Comparison of ENCODE assay signal across 8 mouse cellular contexts in genomic region chr6:140193084-140193939, GRCm38 (mm10).
DNase-seq lines count a peak whose midpoint lies in the region; ATAC-seq lines count a peak whose summit lies in the region.

No protein-coding gene starts in this region.

- H3K27ac ChIP-seq in neural tube, embryonic 11.5 days (ENCODE audit: low read depth, low read length): no peak overlapping the region
- 0 out of 2 replicates have a peak overlapping the region, but pooled peaks have one; percentile 29 for H3K27ac ChIP-seq in embryonic facial prominence, embryonic 15.5 days (replicated peaks)

- 32% methylated on average over 9 of the region's 9 CpGs for WGBS in neural tube, embryonic 11.5 days
- 28% methylated on average over 9 of the region's 9 CpGs for WGBS in embryonic facial prominence, embryonic 15.5 days

- H3K4me1 ChIP-seq in neural tube, embryonic 11.5 days (ENCODE audit: control insufficient read depth, insufficient read depth, low read length): no peaks in the 10 kb centered on the region
- peaks cover 19% of the 10 kb centered on the region; the same call in 1 of the 2 replicates for H3K4me1 ChIP-seq in embryonic facial prominence, embryonic 15.5 days

- no peaks in the 10 kb centered on the region for H3K27me3 ChIP-seq in neural tube, embryonic 11.5 days (ENCODE audit: control insufficient read depth, insufficient read depth, low read length)
- H3K27me3 ChIP-seq in embryonic facial prominence, embryonic 15.5 days: no peaks in the 10 kb centered on the region

- H3K9ac ChIP-seq in neural tube, embryonic 11.5 days (ENCODE audit: low read length): no peak overlapping the region
- no peak overlapping the region for H3K9ac ChIP-seq in embryonic facial prominence, embryonic 15.5 days

- no peak overlapping the region for H3K4me3 ChIP-seq in neural tube, embryonic 11.5 days (ENCODE audit: low read depth, low read length)
- no peak overlapping the region for H3K4me3 ChIP-seq in embryonic facial prominence, embryonic 15.5 days (replicated peaks)

- intact Hi-C loops in heart, postnatal 10 days (cut with DNase I): no loop called here
- intact Hi-C loops in left cerebral cortex, postnatal 25 days (cut with DNase I): no loop called here

- H3K36me3 ChIP-seq in neural tube, embryonic 11.5 days (ENCODE audit: control insufficient read depth, insufficient read depth, low read length): no peaks in the 10 kb centered on the region
- no peaks in the 10 kb centered on the region for H3K36me3 ChIP-seq in embryonic facial prominence, embryonic 15.5 days

- DNase-seq in neural tube, embryonic 11.5 days (ENCODE audit: low spot score): peak; percentile 25
- no peak for DNase-seq in neural tube, embryonic 10.5 days (ENCODE audit: extremely low spot score, low spot score)
- peak; percentile 74 to 76 for DNase-seq in heart, postnatal 10 days
- DNase-seq in left cerebral cortex, postnatal 25 days (ENCODE audit: low spot score in 2 of 2): peak; percentile 17 to 51
- DNase-seq in right cerebral cortex, postnatal 4 days: peak; percentile 25
- no peak for DNase-seq in cerebellum, adult 11 months
- DNase-seq in cerebellum, adult 18-20 months: no peak

- no peaks in the 10 kb centered on the region for H3K9me3 ChIP-seq in neural tube, embryonic 11.5 days (ENCODE audit: control insufficient read depth, low read length)
- no peaks in the 10 kb centered on the region for H3K9me3 ChIP-seq in embryonic facial prominence, embryonic 15.5 days (replicated peaks)

- no peak for ATAC-seq in neural tube, embryonic 11.5 days (ENCODE audit: insufficient read depth, low FRiP score, low TSS enrichment)
- peak; percentile 44; the same call in 1 of the 2 replicates for ATAC-seq in embryonic facial prominence, embryonic 15.5 days (ENCODE audit: insufficient number of reproducible peaks, low FRiP score, low TSS enrichment, low read depth)

- H3K4me2 ChIP-seq in neural tube, embryonic 11.5 days (ENCODE audit: low read depth): no peak overlapping the region
- H3K4me2 ChIP-seq in embryonic facial prominence, embryonic 15.5 days (replicated peaks): no peak overlapping the region

Comparison
In these comparisons a context has a peak if more than half of its experiments do, and no peak if none do; other contexts are left out.
1. DNase-seq: peak in neural tube, embryonic 11.5 days (single experiment), heart, postnatal 10 days (2 of 2), left cerebral cortex, postnatal 25 days (2 of 2) and right cerebral cortex, postnatal 4 days (single experiment); none in neural tube, embryonic 10.5 days (single experiment), cerebellum, adult 11 months (single experiment) and cerebellum, adult 18-20 months (0 of 2).